15 mouse cellular contexts compared by ENCODE assay signal in genomic region chr16:32541338-32542179, GRCm38 (mm10). TPM values are rescaled to one million over a fixed set of nuclear protein-coding genes. Genes with fewer than 3 reads are reported as not detected.
DNase-seq lines count a peak whose midpoint lies in the region; ATAC-seq and TF ChIP-seq lines count a peak whose summit lies in the region.
"Had no signal": no experiment of that assay in that cellular context is flagged by ENCODE, and none has a peak within 500 bp of the region (broad histone marks: within the 10 kb centered on the region; RNA-seq: fewer than 3 reads in every experiment).

No protein-coding gene starts in this region.

- no peak for TF ChIP-seq CTCF in C2C12 (IDR thresholded peaks at IDR 0.05; ENCODE audit: control insufficient read depth, insufficient read depth, insufficient read length)

- H3K27me3 ChIP-seq in C2C12 (ENCODE audit: control insufficient read depth, insufficient read depth, insufficient read length) = no peaks in the 10 kb centered on the region
- no peaks in the 10 kb centered on the region for H3K27me3 ChIP-seq in liver, embryonic 13.5 days
- H3K27me3 ChIP-seq: heart, embryonic 15.5 days had no signal

- intact Hi-C loops in left cerebral cortex, postnatal 4 days (cut with DNase I) = no loop called here
- intact Hi-C loops in left cerebral cortex, postnatal 25 days (cut with DNase I) = no loop called here

- H3K4me2 ChIP-seq in liver, embryonic 13.5 days = no peak overlapping the region
- H3K4me2 ChIP-seq: heart, embryonic 15.5 days had no signal

- no peak overlapping the region for H3K4me3 ChIP-seq in C2C12 (ENCODE audit: insufficient read depth, poor library complexity, severe bottlenecking)
- no peak overlapping the region for H3K4me3 ChIP-seq in liver, embryonic 13.5 days (replicated peaks)
- H3K4me3 ChIP-seq: heart, embryonic 15.5 days; left cerebral cortex, adult 2 months had no signal

- H3K9me3 ChIP-seq in liver, embryonic 13.5 days (replicated peaks) = peaks cover 3% of the 10 kb centered on the region; the same call in 1 of the 2 replicates
- H3K9me3 ChIP-seq: heart, embryonic 15.5 days had no signal

- H3K4me1 ChIP-seq in liver, embryonic 13.5 days (replicated peaks) = peaks cover 69% of the 10 kb centered on the region

- peak overlapping the region; percentile 83 for H3K27ac ChIP-seq in liver, embryonic 13.5 days
- H3K27ac ChIP-seq: heart, embryonic 15.5 days; left cerebral cortex, adult 2 months had no signal

- H3K9ac ChIP-seq in liver, embryonic 13.5 days = peak overlapping the region; percentile 43
- H3K9ac ChIP-seq: heart, embryonic 15.5 days had no signal

- H3K36me3 ChIP-seq in C2C12 (ENCODE audit: control insufficient read depth, insufficient read depth) = no peaks in the 10 kb centered on the region
- H3K36me3 ChIP-seq in liver, embryonic 13.5 days = no peaks in the 10 kb centered on the region
- H3K36me3 ChIP-seq: heart, embryonic 15.5 days had no signal

- peak; percentile 72 for DNase-seq in heart, adult 11 months
- DNase-seq in heart, postnatal 4 days = no peak
- no peak for DNase-seq in liver, embryonic 13.5 days
- DNase-seq in frontal cortex, postnatal 25 days (ENCODE audit: low spot score in 2 of 2) = no peak
- DNase-seq in left cerebral cortex, postnatal 4 days = no peak
- no peak for DNase-seq in left cerebral cortex, postnatal 25 days (ENCODE audit: low spot score in 2 of 2)
- DNase-seq: B cell, adult 2 months; cerebellum, postnatal 25 days; kidney, adult 11 months; lung, postnatal 10 days had no signal

- WGBS in liver, embryonic 13.5 days (ENCODE audit: insufficient replicate concordance) = 43% methylated on average over 6 of the region's 6 CpGs

- H3ac ChIP-seq in C2C12 (ENCODE audit: control insufficient read depth, insufficient read length, low read depth) = no peak overlapping the region

- ATAC-seq in erythroblast, adult 5-6 weeks (replicated peaks; ENCODE audit: low FRiP score, poor library complexity, severe bottlenecking) = peak; percentile 86
- peak; percentile 80 for ATAC-seq in liver, embryonic 13.5 days (ENCODE audit: low read depth)

- no peaks in the 10 kb centered on the region for H3K79me3 ChIP-seq in C2C12 (ENCODE audit: low read depth)

- H3K79me2 ChIP-seq in C2C12 (ENCODE audit: control insufficient read depth, insufficient read depth) = no peaks in the 10 kb centered on the region

TF ChIP-seq in C2C12, 6 proteins besides CTCF, POLR2A, EP300 and RAD21:
- no peak for TF ChIP-seq MAX (IDR thresholded peaks at IDR 0.05)
- no peak for TF ChIP-seq FOSL1 (IDR thresholded peaks at IDR 0.05; ENCODE audit: insufficient read depth, low read length, poor library complexity, severe bottlenecking)
- peak; percentile 28 for TF ChIP-seq CEBPB (IDR thresholded peaks at IDR 0.05; ENCODE audit: low read depth)

RNA-seq across cellular contexts. Expression of gene Zdhhc19, which starts 45.5 kb away (rescaled TPM):
- under 1 TPM in 1 of 2 experiments, not detected in 1; 0.24 TPM for total RNA-seq in heart, postnatal 4 days (2021)
- not detected for polyA plus RNA-seq in C2C12 (2012; fragmentation: generic; extraction: Trizol)
- total RNA-seq in erythroblast, adult 5-6 weeks (2015; ENCODE audit: low replicate concordance) = not detected in 2 replicates
- not detected in 2 replicates for total RNA-seq in erythroblast, adult 5-6 weeks (2017; ENCODE audit: low replicate concordance)
- polyA plus RNA-seq in liver, embryonic 13.5 days (2015; fragmentation: Nextera tagmentation; extraction: Ambion mirVana) = not detected in 2 replicates
- not detected for total RNA-seq in left cerebral cortex, postnatal 4 days (2021)
- not detected for total RNA-seq in left cerebral cortex, postnatal 25 days (2021)
- total RNA-seq: left cerebral cortex, adult 2 months had no signal
- polyA plus RNA-seq: embryonic facial prominence, embryonic 14.5 days; heart, embryonic 15.5 days had no signal

RNA-seq across cellular contexts. Expression of gene Slc51a, which starts 53.9 kb away (rescaled TPM):
- total RNA-seq in heart, postnatal 4 days (2021) = 1 to 10 TPM; 4.2 to 5.5 TPM
- polyA plus RNA-seq in C2C12 (2012; fragmentation: generic; extraction: Trizol) = 0.14 TPM
- total RNA-seq in erythroblast, adult 5-6 weeks (2015; ENCODE audit: low replicate concordance) = not detected in 2 replicates
- total RNA-seq in erythroblast, adult 5-6 weeks (2017; ENCODE audit: low replicate concordance) = not detected in 2 replicates
- polyA plus RNA-seq in liver, embryonic 13.5 days (2015; fragmentation: Nextera tagmentation; extraction: Ambion mirVana) = 0.65 and 0.71 TPM in 2 replicates
- not detected for total RNA-seq in left cerebral cortex, postnatal 4 days (2021)
- not detected for total RNA-seq in left cerebral cortex, postnatal 25 days (2021)
- total RNA-seq: left cerebral cortex, adult 2 months had no signal

Comparison
In these comparisons a context has a peak if more than half of its experiments do, and no peak if none do; other contexts are left out.
1. RNA of gene Slc51a, which starts 53.9 kb away (total RNA-seq): 4.2 to 5.5 TPM in heart, postnatal 4 days; not detected in erythroblast, adult 5-6 weeks, not detected in left cerebral cortex, postnatal 4 days and not detected in left cerebral cortex, postnatal 25 days; every median in the first group is over 4 times any median in the second.